Mouse (Mus musculus): ENCODE results near the gene Arhgap1. TPM values are rescaled to one million over a fixed set of nuclear protein-coding genes. Genes with fewer than 3 reads are reported as not detected.
"Not testable (repeated sequence)": the region's sequence is repeated elsewhere in the genome, so short reads cannot be mapped to it uniquely, and the experiment has no call there.

The Arhgap1 gene
- polyA plus RNA-seq (2016; fragmentation: Nextera tagmentation; extraction: Ambion mirVana), result 78.8 and 96.3 TPM in 2 replicates

DNA sequence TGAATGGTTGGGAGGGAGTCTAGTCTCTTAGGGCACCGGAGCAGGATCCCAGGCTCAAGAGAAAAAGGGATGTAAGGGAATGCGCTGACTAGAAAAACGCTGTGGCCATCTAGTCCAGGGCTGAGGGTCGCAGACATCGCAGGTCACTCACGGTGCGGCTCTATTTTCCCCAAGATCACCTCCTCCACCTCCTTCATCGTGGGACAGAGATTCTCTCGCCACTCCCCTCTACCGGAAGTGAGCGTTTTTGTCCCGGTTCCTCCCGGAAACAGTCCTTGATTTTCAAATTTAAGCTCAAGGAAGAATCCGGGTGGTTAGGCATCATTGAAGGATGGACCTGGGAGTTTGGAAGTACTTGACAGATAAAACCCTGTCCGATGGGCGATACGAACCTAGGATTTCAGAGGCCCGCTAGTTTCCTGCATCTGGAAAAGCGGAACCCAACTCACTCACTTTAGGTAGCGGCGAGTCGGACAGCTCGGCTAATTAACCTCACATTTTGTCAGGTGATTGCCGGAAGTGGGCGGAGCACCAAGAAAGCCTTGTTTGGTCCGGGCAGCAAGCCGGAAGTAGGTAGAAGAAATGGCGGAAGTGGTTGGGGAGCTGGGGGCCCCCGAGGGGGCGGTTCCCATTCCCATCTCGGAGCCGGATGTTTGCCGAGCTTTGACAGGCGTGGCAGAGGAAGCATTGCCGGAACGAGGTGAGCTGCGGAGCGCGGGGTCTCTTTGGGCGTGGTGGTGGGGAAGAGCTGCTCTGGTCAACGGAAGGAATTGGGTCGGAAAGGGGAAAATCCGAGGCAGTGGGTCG, at the start of gene Arhgap1, which contains the start of gene Zfp408:
Gene Arhgap1, plus strand, starts transcription at position 308 of the 807 bp plus-strand sequence.
Gene Zfp408, minus strand, starts transcription at position 239 of the 807 bp plus-strand sequence.
- Histone ChIP-seq H3K4me1 (replicated peaks) (peaks cover 25% of the 10 kb centered on the region), H3K4me3 (peak within 1 kb of the TSS; percentile 99), H3K9me3 (no peaks in the 10 kb centered on the region), H3K27ac (peak within 1 kb of the TSS; percentile 95), H3K27me3 (ENCODE audit: insufficient read depth, poor library complexity, severe bottlenecking) (no peaks in the 10 kb centered on the region), H3K36me3 (peaks cover 53% of the 10 kb centered on the region)
- under 1% methylated on average over 44 of the region's 44 CpGs for WGBS
- peak; percentile 98 for DNase-seq (ENCODE audit: low spot score)

DNA sequence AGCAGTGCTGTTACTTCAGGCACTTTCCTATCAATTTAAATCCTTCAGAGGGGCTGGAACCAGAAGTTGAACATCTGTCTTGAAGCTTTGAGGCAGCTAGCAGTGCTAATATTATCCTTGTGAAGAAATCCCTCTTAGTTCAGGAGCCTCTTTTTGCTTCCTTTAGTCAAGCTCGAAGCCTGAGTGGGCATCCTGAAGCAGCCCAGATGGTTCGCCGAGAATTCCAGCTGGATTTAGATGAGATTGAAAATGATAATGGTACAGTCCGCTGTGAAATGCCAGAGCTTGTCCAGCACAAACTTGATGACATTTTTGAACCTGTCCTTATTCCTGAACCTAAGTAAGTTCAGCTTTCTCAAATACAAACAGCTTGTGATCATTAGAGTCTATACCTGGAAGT, 49.2 kb upstream of the Arhgap1 start:
- Histone ChIP-seq H3K36me3 (peaks cover 99% of the 10 kb centered on the region), H3K27ac (no peak overlapping the region), H3K27me3 (ENCODE audit: insufficient read depth, poor library complexity, severe bottlenecking) (no peaks in the 10 kb centered on the region), H3K4me3 (no peak overlapping the region), H3K9me3 (no peaks in the 10 kb centered on the region), H3K4me1 (replicated peaks) (no peaks in the 10 kb centered on the region)
- 98% methylated on average over 4 of the region's 4 CpGs for WGBS
- DNase-seq (ENCODE audit: low spot score), result no peak

DNA sequence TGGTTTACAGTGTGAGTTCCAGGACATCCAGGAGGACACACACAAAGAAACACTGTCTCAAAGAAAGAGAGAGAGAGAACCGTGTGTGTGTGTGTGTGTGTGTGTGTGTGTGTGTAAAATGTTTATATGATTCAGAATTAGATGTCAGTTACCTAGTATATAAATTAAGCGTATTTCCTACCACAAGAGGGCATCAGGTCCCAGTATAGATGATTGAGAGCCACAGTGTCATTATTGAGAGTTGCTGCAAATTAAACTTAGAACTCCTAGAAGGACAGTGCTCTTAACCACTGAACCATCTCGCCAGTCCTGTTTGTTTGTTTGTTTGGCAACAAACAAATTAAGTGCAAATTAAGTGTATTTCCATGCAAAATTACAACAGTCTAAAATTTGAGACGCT, 47.3 kb upstream of the Arhgap1 start:
- Histone ChIP-seq H3K36me3 (peaks cover 97% of the 10 kb centered on the region), H3K27ac (no peak overlapping the region), H3K9me3 (no peaks in the 10 kb centered on the region), H3K4me1 (replicated peaks) (no peaks in the 10 kb centered on the region), H3K27me3 (ENCODE audit: insufficient read depth, poor library complexity, severe bottlenecking) (no peaks in the 10 kb centered on the region), H3K4me3 (no peak overlapping the region)
- 90% methylated on average over 4 of the region's 4 CpGs for WGBS
- no peak for DNase-seq (ENCODE audit: low spot score)

- H3K27ac ChIP-seq; DNase-seq (ENCODE audit: low spot score); H3K4me1 ChIP-seq (replicated peaks); H3K27me3 ChIP-seq (ENCODE audit: insufficient read depth, poor library complexity, severe bottlenecking); H3K9me3 ChIP-seq; H3K4me3 ChIP-seq: not testable (repeated sequence)
- peaks cover 90% of the 10 kb centered on the region for H3K36me3 ChIP-seq
Measured at GRCm38 (mm10) chr2:91609370-91609769, 40.3 kb upstream of the Arhgap1 start.

DNA sequence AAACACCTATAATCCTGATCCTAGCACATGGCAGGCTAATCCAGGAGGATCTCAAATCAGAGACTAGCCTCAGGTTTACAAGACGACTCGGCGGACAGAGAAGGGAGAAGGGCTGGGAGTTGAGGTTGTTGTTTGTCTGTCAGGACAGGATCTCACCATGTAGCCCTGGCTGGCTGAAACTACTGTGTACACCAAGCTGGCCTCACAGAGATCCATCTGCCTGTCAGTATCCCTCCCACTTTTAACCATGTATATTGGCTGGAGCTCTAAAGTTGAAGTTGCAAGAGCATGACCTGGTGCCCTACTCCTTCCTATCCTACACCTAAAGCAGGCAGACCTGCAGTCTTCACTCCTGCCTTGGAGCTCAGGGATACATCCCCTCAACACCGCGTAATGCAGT, 27.3 kb upstream of the Arhgap1 start:
- no peaks in the 10 kb centered on the region for H3K4me1 ChIP-seq (replicated peaks)
- 92% methylated on average over 5 of the region's 5 CpGs for WGBS
- DNase-seq (ENCODE audit: low spot score), result no peak
- H3K9me3 ChIP-seq, result no peaks in the 10 kb centered on the region
- H3K4me3 ChIP-seq, result no peak overlapping the region
- peaks cover 76% of the 10 kb centered on the region for H3K36me3 ChIP-seq
- H3K27me3 ChIP-seq (ENCODE audit: insufficient read depth, poor library complexity, severe bottlenecking), result no peaks in the 10 kb centered on the region
- no peak overlapping the region for H3K27ac ChIP-seq

GRCm38 (mm10) chr2:91623366-91623765, 26.3 kb upstream of the Arhgap1 start:
- H3K27me3 ChIP-seq (ENCODE audit: insufficient read depth, poor library complexity, severe bottlenecking); H3K4me1 ChIP-seq (replicated peaks); H3K27ac ChIP-seq; DNase-seq (ENCODE audit: low spot score); H3K9me3 ChIP-seq; H3K4me3 ChIP-seq: not testable (repeated sequence)
- H3K36me3 ChIP-seq, result peaks cover 66% of the 10 kb centered on the region
- WGBS, result 94% methylated on average over 7 of the region's 7 CpGs

DNA sequence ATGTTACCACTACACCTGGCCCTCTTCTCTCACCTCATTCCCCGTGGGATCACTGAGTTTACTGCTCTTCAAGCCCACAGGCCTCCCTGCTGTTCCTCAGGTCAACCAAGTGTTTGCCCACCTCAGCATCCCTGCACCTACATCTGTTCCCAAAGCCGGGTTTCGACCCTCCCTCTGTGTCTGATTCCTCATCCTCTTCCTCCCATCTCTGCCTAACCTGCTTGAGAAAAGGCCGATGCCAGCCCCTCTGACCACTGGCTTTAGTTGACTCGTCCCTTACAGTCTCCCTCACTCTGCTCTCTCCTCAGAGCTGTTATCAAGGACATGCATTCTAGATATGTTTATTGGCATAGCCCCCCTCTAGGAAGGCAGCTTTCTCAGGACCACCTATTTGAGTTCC, 22.2 kb upstream of the Arhgap1 start:
- no peaks in the 10 kb centered on the region for H3K27me3 ChIP-seq (ENCODE audit: insufficient read depth, poor library complexity, severe bottlenecking)
- no peaks in the 10 kb centered on the region for H3K4me1 ChIP-seq (replicated peaks)
- DNase-seq (ENCODE audit: low spot score), result no peak
- H3K9me3 ChIP-seq, result no peaks in the 10 kb centered on the region
- peaks cover 25% of the 10 kb centered on the region for H3K36me3 ChIP-seq
- no peak overlapping the region for H3K4me3 ChIP-seq
- H3K27ac ChIP-seq, result no peak overlapping the region
- WGBS, result 82% methylated on average over 5 of the region's 5 CpGs

DNA sequence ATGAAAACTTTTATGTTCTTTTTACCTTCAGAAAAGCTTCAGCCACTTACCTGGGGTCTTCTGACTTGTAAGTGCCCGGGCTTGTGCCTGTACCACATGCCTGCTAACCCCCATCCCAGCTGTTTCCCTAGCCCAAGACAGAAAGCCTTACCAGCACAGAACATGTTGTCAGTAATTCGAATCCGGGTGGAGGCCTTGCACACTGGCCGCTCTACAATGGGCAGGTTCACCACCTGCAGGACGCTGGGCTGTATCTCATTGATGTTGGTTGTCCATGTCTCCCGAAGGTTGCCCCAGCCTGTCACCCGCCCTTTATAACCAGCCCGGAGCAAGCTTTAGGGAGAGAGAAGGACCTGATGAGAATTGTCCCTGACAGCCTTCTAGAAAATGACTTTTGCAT, 21.5 kb upstream of the Arhgap1 start:
- no peaks in the 10 kb centered on the region for H3K27me3 ChIP-seq (ENCODE audit: insufficient read depth, poor library complexity, severe bottlenecking)
- no peak for DNase-seq (ENCODE audit: low spot score)
- WGBS, result 92% methylated on average over 8 of the region's 8 CpGs
- no peaks in the 10 kb centered on the region for H3K9me3 ChIP-seq
- H3K4me3 ChIP-seq, result no peak overlapping the region
- H3K4me1 ChIP-seq (replicated peaks), result no peaks in the 10 kb centered on the region
- H3K36me3 ChIP-seq, result peaks cover 18% of the 10 kb centered on the region
- H3K27ac ChIP-seq, result no peak overlapping the region

GRCm38 (mm10) chr2:91629682-91630081, 20.0 kb upstream of the Arhgap1 start:
- 87% methylated on average over 18 of the region's 18 CpGs for WGBS
- Histone ChIP-seq H3K27ac (no peak overlapping the region), H3K36me3 (0 out of 2 replicates have a peak, but pooled peaks cover 7% of the 10 kb centered on the region), H3K9me3 (no peaks in the 10 kb centered on the region), H3K27me3 (ENCODE audit: insufficient read depth, poor library complexity, severe bottlenecking) (no peaks in the 10 kb centered on the region), H3K4me3 (no peak overlapping the region), H3K4me1 (replicated peaks) (no peaks in the 10 kb centered on the region)
- DNase-seq (ENCODE audit: low spot score), result no peak

DNA sequence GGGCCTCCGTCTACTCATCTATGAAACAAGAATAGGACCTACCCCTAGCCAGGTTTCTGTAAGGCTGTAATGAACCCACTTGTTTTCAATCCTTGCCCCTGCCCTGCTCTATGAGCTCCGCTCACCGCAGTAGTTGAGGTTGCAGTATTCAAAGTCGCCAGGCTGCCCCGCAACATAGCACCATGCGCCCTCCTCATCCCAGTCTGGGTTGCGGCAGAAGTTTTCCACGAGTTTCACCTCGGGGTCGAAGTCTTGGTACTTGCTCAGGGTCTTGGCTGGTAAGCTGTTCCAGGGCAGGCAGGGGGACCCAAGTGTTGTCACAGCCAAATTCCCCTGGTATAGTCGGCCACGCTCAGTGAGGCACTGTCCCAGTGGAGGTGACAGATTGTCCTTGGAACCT, 19.3 kb upstream of the Arhgap1 start:
- 0 out of 2 replicates have a peak, but pooled peaks cover 2% of the 10 kb centered on the region for H3K36me3 ChIP-seq
- H3K27me3 ChIP-seq (ENCODE audit: insufficient read depth, poor library complexity, severe bottlenecking), result no peaks in the 10 kb centered on the region
- 92% methylated on average over 12 of the region's 12 CpGs for WGBS
- no peak for DNase-seq (ENCODE audit: low spot score)
- no peaks in the 10 kb centered on the region for H3K9me3 ChIP-seq
- no peak overlapping the region for H3K27ac ChIP-seq
- no peaks in the 10 kb centered on the region for H3K4me1 ChIP-seq (replicated peaks)
- no peak overlapping the region for H3K4me3 ChIP-seq

DNA sequence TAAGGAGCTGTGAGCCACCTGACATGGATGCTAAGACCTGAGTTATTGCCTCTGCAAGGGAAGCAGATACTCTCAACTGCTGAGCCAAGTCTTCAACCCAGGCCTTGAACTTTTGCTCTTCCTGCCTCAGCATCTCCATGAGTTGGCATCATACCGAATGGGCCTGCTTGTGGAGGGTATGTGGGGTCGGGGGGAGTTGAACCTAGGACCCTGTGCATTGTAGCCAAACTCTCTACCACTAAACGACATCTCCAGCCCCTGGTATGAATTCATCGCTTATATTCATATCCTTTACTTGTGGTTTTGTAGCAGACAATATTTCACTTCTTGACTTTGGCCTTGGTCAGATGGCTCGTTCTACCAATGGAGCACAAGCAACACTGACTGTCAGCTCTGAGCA, 17.8 kb upstream of the Arhgap1 start:
- Histone ChIP-seq H3K27ac (no peak overlapping the region), H3K4me1 (replicated peaks) (0 out of 2 replicates have a peak, but pooled peaks cover 2% of the 10 kb centered on the region), H3K27me3 (ENCODE audit: insufficient read depth, poor library complexity, severe bottlenecking) (no peaks in the 10 kb centered on the region), H3K4me3 (no peak overlapping the region), H3K36me3 (no peaks in the 10 kb centered on the region), H3K9me3 (no peaks in the 10 kb centered on the region)
- DNase-seq (ENCODE audit: low spot score), result no peak
- 91% methylated on average over 5 of the region's 5 CpGs for WGBS

GRCm38 (mm10) chr2:91632316-91632715, 17.3 kb upstream of the Arhgap1 start:
- Histone ChIP-seq H3K9me3 (no peaks in the 10 kb centered on the region), H3K4me1 (replicated peaks) (0 out of 2 replicates have a peak, but pooled peaks cover 2% of the 10 kb centered on the region), H3K36me3 (no peaks in the 10 kb centered on the region), H3K4me3 (no peak overlapping the region), H3K27ac (no peak overlapping the region), H3K27me3 (ENCODE audit: insufficient read depth, poor library complexity, severe bottlenecking) (no peaks in the 10 kb centered on the region)
- DNase-seq (ENCODE audit: low spot score), result no peak
- WGBS, result 88% methylated on average over 5 of the region's 5 CpGs

- Histone ChIP-seq H3K27ac (no peak overlapping the region), H3K4me3 (no peak overlapping the region), H3K9me3 (no peaks in the 10 kb centered on the region), H3K27me3 (ENCODE audit: insufficient read depth, poor library complexity, severe bottlenecking) (no peaks in the 10 kb centered on the region), H3K4me1 (replicated peaks) (0 out of 2 replicates have a peak, but pooled peaks cover 2% of the 10 kb centered on the region), H3K36me3 (no peaks in the 10 kb centered on the region)
- 83% methylated on average over 12 of the region's 12 CpGs for WGBS
- DNase-seq (ENCODE audit: low spot score), result no peak
Measured at GRCm38 (mm10) chr2:91633334-91633977, 16.2 kb upstream of the Arhgap1 start.
